Mouse (Mus musculus): ENCODE measurements around the gene Chd4. TPM values are rescaled to one million over a fixed set of nuclear protein-coding genes. Genes with fewer than 3 reads are reported as not detected.
"Not testable (repeated sequence)": the region's sequence is repeated elsewhere in the genome, so short reads cannot be mapped to it uniquely, and the experiment has no call there.

Gene Chd4
- 70.1 and 73.5 TPM in 2 replicates for polyA plus RNA-seq (2014; fragmentation: Nextera tagmentation; extraction: Ambion mirVana)

DNA sequence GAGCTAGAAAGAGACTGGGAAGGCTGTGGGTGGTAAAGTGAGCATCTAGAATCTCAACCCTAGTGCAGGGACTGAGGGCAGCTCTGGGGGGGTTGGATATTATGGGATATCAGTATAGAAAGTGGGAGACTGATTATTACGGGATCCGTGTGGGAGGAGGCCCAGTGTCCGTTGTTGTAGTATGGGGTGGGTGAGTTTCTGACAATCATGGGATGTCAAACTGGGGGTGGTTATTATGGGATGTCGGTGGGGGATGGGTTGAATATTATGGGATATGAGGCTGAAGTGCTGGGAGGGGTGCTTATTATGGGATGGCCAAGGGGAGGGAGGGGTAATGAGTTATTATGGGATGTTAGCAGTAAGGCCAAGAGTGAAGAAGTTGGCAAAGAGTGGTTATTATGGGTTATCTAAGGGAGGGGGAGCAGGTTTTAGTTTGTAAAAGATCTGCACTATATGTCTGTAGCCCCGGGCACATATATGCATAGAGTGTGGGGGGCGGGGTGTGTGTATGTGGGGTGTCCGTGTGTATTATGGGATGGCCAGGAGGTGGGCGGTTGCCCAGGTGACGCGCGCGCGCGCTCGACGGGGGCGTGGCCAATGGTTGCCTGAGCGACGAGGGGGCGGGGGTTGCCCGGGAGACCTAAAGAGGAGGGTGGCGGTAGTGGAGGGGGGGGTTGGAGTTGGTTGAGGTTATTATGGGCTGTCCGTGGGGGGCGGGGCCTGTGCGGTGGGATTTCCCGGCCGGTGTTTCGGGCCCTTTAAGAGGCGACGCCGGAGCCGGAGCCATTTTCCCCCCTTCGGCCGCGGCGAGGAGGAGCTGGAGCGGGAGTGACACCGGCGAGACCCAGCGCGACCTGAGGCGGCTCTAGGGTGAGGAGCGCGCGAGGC, at the start of gene Chd4:
Gene Chd4 (plus strand): TSS at position 591 of the 888 bp plus-strand sequence.
- Histone ChIP-seq H3K36me3 (ENCODE audit: control insufficient read depth, insufficient read depth, low read length) (peaks cover 22% of the 10 kb centered on the region), H3K27me3 (replicated peaks; ENCODE audit: control insufficient read depth, insufficient read depth, low read length) (no peaks in the 10 kb centered on the region), H3K27ac (replicated peaks; ENCODE audit: low read depth, low read length) (peak within 1 kb of the TSS; percentile 94), H3K4me2 (ENCODE audit: low read depth, low read length) (peak within 1 kb of the TSS; percentile 84), H3K9ac (ENCODE audit: low read depth, low read length) (peak within 1 kb of the TSS; percentile 88), H3K9me3 (ENCODE audit: control insufficient read depth, low read length) (no peaks in the 10 kb centered on the region), H3K4me3 (ENCODE audit: low read depth, low read length) (peak within 1 kb of the TSS; percentile 71), H3K4me1 (ENCODE audit: control insufficient read depth, insufficient read depth, low read length) (peaks cover 23% of the 10 kb centered on the region)
- DNase-seq (ENCODE audit: low spot score) (peak; percentile 96), ATAC-seq (ENCODE audit: low read depth) (peak; percentile 63)
- 7% methylated on average over 14 of the region's 45 CpGs for WGBS

DNA sequence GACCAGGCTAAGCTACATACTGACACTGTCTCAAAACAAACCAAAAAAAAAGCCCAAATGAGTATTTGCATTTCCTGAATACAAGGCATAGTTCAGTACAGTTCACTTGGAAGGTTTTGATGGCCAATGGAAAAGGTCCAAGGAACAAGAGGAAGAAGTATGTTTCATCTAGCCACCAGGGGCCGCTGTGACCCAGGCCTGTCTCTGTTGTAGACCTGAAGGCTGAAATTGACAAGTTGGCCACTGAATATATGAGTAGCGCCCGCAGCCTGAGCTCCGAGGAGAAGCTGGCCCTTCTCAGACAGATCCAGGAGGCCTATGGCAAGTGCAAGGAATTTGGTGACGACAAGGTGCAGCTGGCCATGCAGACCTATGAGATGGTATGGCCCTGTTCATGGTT, 49.1 kb upstream of the Chd4 start:
- WGBS, result 25% methylated on average over 5 of the region's 5 CpGs

DNA sequence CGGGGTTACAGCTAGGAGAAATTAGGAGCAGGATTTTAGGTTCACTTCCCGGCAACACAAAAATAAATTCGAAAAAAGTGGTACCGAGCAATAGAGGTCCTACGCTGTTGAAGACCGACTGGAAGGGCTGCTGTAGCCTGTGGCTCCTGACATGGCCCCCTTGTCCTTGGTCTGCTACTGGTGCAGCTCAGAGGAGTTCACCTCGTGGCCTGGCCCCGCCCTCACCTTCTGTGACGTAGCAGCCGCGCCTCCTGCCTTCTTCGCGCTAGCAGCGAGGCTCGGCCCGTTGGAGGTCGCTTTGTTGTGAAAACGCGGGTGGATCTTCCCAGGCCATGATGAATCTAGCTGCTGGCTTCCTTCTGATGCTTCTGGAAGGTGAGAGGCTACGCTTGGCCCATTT, 46.1 kb upstream of the Chd4 start, which contains the start of gene Acrbp:
Gene Acrbp (plus strand): TSS at position 12 of the 400 bp plus-strand sequence.
- ATAC-seq (ENCODE audit: low read depth) (no peak), DNase-seq (ENCODE audit: low spot score) (no peak)
- Histone ChIP-seq H3K4me2 (ENCODE audit: low read depth, low read length) (no peak within 1 kb of the TSS), H3K27ac (replicated peaks; ENCODE audit: low read depth, low read length) (no peak within 1 kb of the TSS), H3K9ac (ENCODE audit: low read depth, low read length) (no peak within 1 kb of the TSS), H3K36me3 (ENCODE audit: control insufficient read depth, insufficient read depth, low read length) (peaks cover 82% of the 10 kb centered on the region), H3K4me1 (ENCODE audit: control insufficient read depth, insufficient read depth, low read length) (no peaks in the 10 kb centered on the region), H3K4me3 (ENCODE audit: low read depth, low read length) (no peak within 1 kb of the TSS), H3K27me3 (replicated peaks; ENCODE audit: control insufficient read depth, insufficient read depth, low read length) (no peaks in the 10 kb centered on the region), H3K9me3 (ENCODE audit: control insufficient read depth, low read length) (no peaks in the 10 kb centered on the region)
- WGBS, result 35% methylated on average over 20 of the region's 20 CpGs

More for the DNA sequence above, 49.1 kb upstream of the Chd4 start:
- no peaks in the 10 kb centered on the region for H3K27me3 ChIP-seq (replicated peaks; ENCODE audit: control insufficient read depth, insufficient read depth, low read length)
- peaks cover 71% of the 10 kb centered on the region for H3K36me3 ChIP-seq (ENCODE audit: control insufficient read depth, insufficient read depth, low read length)
- no peak overlapping the region for H3K4me3 ChIP-seq (ENCODE audit: low read depth, low read length)
- DNase-seq (ENCODE audit: low spot score) (peak; percentile 87), ATAC-seq (ENCODE audit: low read depth) (peak; percentile 45; the same call in 1 of the 2 replicates)
- H3K4me2 ChIP-seq (ENCODE audit: low read depth, low read length), result no peak overlapping the region
- no peaks in the 10 kb centered on the region for H3K9me3 ChIP-seq (ENCODE audit: control insufficient read depth, low read length)
- no peak overlapping the region for H3K27ac ChIP-seq (replicated peaks; ENCODE audit: low read depth, low read length)
- H3K9ac ChIP-seq (ENCODE audit: low read depth, low read length), result no peak overlapping the region
- H3K4me1 ChIP-seq (ENCODE audit: control insufficient read depth, insufficient read depth, low read length), result no peaks in the 10 kb centered on the region

DNA sequence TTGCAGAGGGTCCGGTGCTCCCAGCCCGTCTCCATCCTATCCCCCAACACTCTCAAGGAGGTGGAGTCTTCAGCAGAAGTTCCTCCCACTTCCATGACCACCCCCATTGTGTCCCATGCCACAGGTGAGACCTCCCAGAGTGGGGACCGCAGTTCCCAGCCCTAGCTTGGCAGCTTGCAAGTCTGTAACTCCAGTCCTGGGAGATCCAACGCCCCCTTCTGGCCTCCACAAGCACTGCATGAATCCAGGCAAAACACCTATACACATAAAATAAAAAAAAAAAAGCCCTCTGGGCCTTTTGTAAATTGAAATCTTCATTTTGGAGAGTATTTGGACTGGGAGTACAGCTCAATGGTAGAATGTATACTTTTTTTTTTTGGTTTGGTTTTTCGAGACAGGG, 44.5 kb upstream of the Chd4 start:
- H3K9ac ChIP-seq (ENCODE audit: low read depth, low read length), result no peak overlapping the region
- no peaks in the 10 kb centered on the region for H3K4me1 ChIP-seq (ENCODE audit: control insufficient read depth, insufficient read depth, low read length)
- no peak overlapping the region for H3K27ac ChIP-seq (replicated peaks; ENCODE audit: low read depth, low read length)
- no peak for ATAC-seq (ENCODE audit: low read depth)
- DNase-seq (ENCODE audit: low spot score), result no peak
- H3K4me2 ChIP-seq (ENCODE audit: low read depth, low read length), result no peak overlapping the region
- peaks cover 84% of the 10 kb centered on the region for H3K36me3 ChIP-seq (ENCODE audit: control insufficient read depth, insufficient read depth, low read length)
- H3K27me3 ChIP-seq (replicated peaks; ENCODE audit: control insufficient read depth, insufficient read depth, low read length), result no peaks in the 10 kb centered on the region
- H3K9me3 ChIP-seq (ENCODE audit: control insufficient read depth, low read length), result no peaks in the 10 kb centered on the region
- no peak overlapping the region for H3K4me3 ChIP-seq (ENCODE audit: low read depth, low read length)
- 76% methylated on average over 5 of the region's 5 CpGs for WGBS

DNA sequence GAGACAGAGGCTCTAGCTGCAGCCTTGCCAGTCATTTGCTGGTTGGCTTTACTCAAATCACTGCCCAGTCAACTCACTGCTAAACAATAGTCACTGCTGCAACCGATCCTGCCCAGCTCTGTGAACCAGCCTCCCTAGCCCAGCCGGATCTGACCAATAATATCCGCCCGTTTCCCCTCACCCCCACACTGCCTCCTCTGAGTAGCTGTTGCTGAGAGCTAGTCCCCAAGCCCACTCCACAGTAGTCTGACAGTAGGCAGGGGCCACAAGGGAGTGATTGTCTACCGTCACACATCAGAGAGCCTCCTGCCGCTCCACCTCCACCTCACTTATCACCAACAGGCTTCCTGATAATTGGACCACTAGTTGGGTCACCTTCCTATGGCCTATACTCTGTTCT, 34.3 kb upstream of the Chd4 start:
- DNase-seq (ENCODE audit: low spot score), result no peak
- Histone ChIP-seq H3K4me3 (ENCODE audit: low read depth, low read length) (no peak overlapping the region), H3K36me3 (ENCODE audit: control insufficient read depth, insufficient read depth, low read length) (no peaks in the 10 kb centered on the region; the same call in 1 of the 2 replicates), H3K4me2 (ENCODE audit: low read depth, low read length) (no peak overlapping the region), H3K9me3 (ENCODE audit: control insufficient read depth, low read length) (no peaks in the 10 kb centered on the region), H3K9ac (ENCODE audit: low read depth, low read length) (0 out of 2 replicates have a peak overlapping the region, but pooled peaks have one; percentile 19), H3K4me1 (ENCODE audit: control insufficient read depth, insufficient read depth, low read length) (no peaks in the 10 kb centered on the region; the same call in 1 of the 2 replicates), H3K27ac (replicated peaks; ENCODE audit: low read depth, low read length) (no peak overlapping the region), H3K27me3 (replicated peaks; ENCODE audit: control insufficient read depth, insufficient read depth, low read length) (no peaks in the 10 kb centered on the region)
- WGBS, result 32% methylated on average over 6 of the region's 6 CpGs
- no peak for ATAC-seq (ENCODE audit: low read depth)

DNA sequence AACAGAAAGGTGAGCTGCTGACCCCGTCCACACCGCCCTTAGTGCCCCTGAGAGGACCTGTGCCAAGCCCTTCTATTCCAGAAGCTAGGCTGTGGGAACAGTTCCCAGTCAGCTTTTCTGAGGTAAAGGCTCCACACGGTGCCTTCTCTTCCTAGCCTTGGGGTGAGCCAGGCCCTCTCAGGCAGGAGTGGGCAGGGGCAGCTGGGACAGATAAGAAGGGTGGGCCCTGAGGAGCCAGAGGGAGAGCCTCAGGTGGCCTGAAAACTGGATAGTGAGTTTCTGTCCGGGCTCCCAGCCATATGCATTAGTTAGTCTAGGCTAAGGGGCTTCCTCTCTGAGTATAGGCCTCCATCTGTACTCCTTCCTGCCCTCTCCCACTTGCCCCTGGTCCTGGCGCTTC, 33.3 kb upstream of the Chd4 start:
- Histone ChIP-seq H3K27ac (replicated peaks; ENCODE audit: low read depth, low read length) (no peak overlapping the region), H3K9me3 (ENCODE audit: control insufficient read depth, low read length) (no peaks in the 10 kb centered on the region), H3K27me3 (replicated peaks; ENCODE audit: control insufficient read depth, insufficient read depth, low read length) (no peaks in the 10 kb centered on the region), H3K4me1 (ENCODE audit: control insufficient read depth, insufficient read depth, low read length) (no peaks in the 10 kb centered on the region; the same call in 1 of the 2 replicates), H3K9ac (ENCODE audit: low read depth, low read length) (no peak overlapping the region), H3K4me2 (ENCODE audit: low read depth, low read length) (no peak overlapping the region), H3K4me3 (ENCODE audit: low read depth, low read length) (no peak overlapping the region), H3K36me3 (ENCODE audit: control insufficient read depth, insufficient read depth, low read length) (no peaks in the 10 kb centered on the region)
- DNase-seq (ENCODE audit: low spot score), result no peak
- 79% methylated on average over 4 of the region's 5 CpGs for WGBS
- no peak for ATAC-seq (ENCODE audit: low read depth)

DNA sequence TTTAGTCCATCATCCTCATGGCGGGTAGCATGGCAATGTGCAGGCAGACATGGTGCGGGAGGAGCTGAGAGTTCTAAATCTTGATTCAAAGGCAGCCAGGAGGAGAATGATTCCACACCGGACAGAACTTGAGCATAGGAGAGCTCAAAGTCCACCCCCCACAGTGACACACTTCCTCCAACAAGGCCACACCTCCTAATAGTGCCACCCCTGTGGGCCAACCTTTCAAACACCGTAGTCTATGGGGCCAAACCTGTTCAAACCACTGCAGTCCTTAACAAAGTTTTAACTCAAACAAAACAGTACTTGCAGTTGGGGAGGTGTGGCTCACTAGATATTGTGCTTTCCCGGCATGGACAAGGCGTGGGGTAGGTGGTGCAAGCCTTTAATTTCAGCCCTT, 31.9 kb upstream of the Chd4 start:
- WGBS, result 76% methylated on average over 6 of the region's 6 CpGs
- Histone ChIP-seq H3K4me1 (ENCODE audit: control insufficient read depth, insufficient read depth, low read length) (no peaks in the 10 kb centered on the region; the same call in 1 of the 2 replicates), H3K27me3 (replicated peaks; ENCODE audit: control insufficient read depth, insufficient read depth, low read length) (no peaks in the 10 kb centered on the region), H3K36me3 (ENCODE audit: control insufficient read depth, insufficient read depth, low read length) (no peaks in the 10 kb centered on the region), H3K4me3 (ENCODE audit: low read depth, low read length) (no peak overlapping the region), H3K9ac (ENCODE audit: low read depth, low read length) (no peak overlapping the region), H3K4me2 (ENCODE audit: low read depth, low read length) (no peak overlapping the region), H3K9me3 (ENCODE audit: control insufficient read depth, low read length) (no peaks in the 10 kb centered on the region), H3K27ac (replicated peaks; ENCODE audit: low read depth, low read length) (no peak overlapping the region)
- no peak for ATAC-seq (ENCODE audit: low read depth)
- no peak for DNase-seq (ENCODE audit: low spot score)

DNA sequence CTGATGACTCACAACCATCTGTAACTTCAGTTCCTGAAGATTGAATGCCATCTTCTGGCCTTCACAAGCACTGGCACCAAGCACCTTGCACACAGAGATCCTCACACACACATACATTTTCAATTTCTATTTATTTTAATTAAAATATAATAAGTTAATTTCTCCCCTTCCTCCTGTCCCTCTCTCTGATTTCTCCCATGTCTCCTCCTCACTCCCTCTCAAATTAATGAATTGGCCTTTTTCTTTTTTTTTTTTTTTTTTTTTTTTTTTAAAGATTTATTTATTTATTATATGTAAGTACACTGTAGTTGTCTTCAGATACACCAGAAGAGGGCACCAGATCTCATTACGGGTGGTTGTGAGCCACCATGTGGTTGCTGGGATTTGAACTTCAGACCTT, 30.6 kb upstream of the Chd4 start:
- no CpG with 5 or more reads among the region's 1 CpGs for WGBS
- not testable (repeated sequence) for H3K4me3 ChIP-seq (ENCODE audit: low read depth, low read length)

More for the DNA sequence above, 30.6 kb upstream of the Chd4 start:
- H3K27ac ChIP-seq (replicated peaks; ENCODE audit: low read depth, low read length); ATAC-seq (ENCODE audit: low read depth); H3K9me3 ChIP-seq (ENCODE audit: control insufficient read depth, low read length); H3K4me1 ChIP-seq (ENCODE audit: control insufficient read depth, insufficient read depth, low read length); H3K36me3 ChIP-seq (ENCODE audit: control insufficient read depth, insufficient read depth, low read length); H3K27me3 ChIP-seq (replicated peaks; ENCODE audit: control insufficient read depth, insufficient read depth, low read length); DNase-seq (ENCODE audit: low spot score); H3K9ac ChIP-seq (ENCODE audit: low read depth, low read length); H3K4me2 ChIP-seq (ENCODE audit: low read depth, low read length): not testable (repeated sequence)
